Mouse (Mus musculus) lung, adult 2 months (tissue): ENCODE measurements around the gene Eogt.

Experiments used
- CTCF ChIP-seq: fragments of 200-500 bp; IDR thresholded peaks from 2 replicates; pipeline ENCODE4 v1.5.1; 2011; ENCODE audit warnings: mild to moderate bottlenecking, low read length, control low read depth; ENCODE audit not compliant: insufficient read depth
- POLR2A ChIP-seq: fragments of 200-500 bp; IDR thresholded peaks from 2 replicates; pipeline ENCODE4 v1.6.1; 2011; ENCODE audit warnings: low read depth, mild to moderate bottlenecking, control low read depth, low read length, borderline replicate concordance; ENCODE audit errors: extremely low read depth

DNA sequence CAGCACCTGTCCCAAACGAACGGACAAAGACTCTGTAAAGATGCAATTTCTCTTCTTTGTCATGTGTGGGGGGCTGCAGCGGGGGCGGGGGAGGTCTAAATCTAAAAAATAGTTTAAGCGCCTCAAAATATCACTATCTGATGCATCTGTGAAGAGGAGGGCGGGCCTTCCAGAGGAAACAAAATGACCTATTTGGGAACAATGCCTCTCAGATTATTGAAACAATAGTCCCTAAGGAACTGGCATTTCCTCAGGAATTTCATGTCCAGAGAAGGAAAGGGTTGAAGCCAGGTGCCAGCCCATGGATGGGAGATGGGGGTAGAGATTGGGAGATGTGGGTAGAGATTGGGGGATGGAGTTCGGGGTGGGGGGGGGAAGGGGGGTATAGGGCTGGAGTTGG, 7.2 kb downstream of the Eogt start:
- TF ChIP-seq POLR2A (no peak), CTCF (no peak)
